8 mouse cellular contexts compared by ENCODE assay signal in genomic region chr7:28597642-28598446, GRCm38 (mm10). TPM values are rescaled to one million over a fixed set of nuclear protein-coding genes. Genes with fewer than 3 reads are reported as not detected.
DNase-seq lines count a peak whose midpoint lies in the region; ATAC-seq and TF ChIP-seq lines count a peak whose summit lies in the region.

Gene Samd4b (minus strand): TSS chr7:28598144.
Gene Pak4 (minus strand): TSS chr7:28598185.

- TF ChIP-seq RAD21 in MEL (IDR thresholded peaks at IDR 0.05; ENCODE audit: low read depth, low read length), result no peak

- ATAC-seq in hematopoietic stem cell, adult 5-6 weeks (replicated peaks in 1 of 2; ENCODE audit: insufficient read depth in 1 of 2, low FRiP score in 2 of 2, low TSS enrichment in 1 of 2, low read depth in 1 of 2, poor library complexity in 2 of 2, severe bottlenecking in 2 of 2), result peak; percentile 92 to 97
- peak; percentile 96 for ATAC-seq in lung, embryonic 16.5 days (ENCODE audit: low read depth)

- H3K27me3 ChIP-seq in MEL (ENCODE audit: control insufficient read depth in 1 of 2, insufficient read depth in 2 of 2, low read length in 2 of 2), result no peaks in the 10 kb centered on the region
- H3K27me3 ChIP-seq in cerebellum, adult 2 months (ENCODE audit: control insufficient read depth, insufficient read depth, low read length), result no peaks in the 10 kb centered on the region
- no peaks in the 10 kb centered on the region for H3K27me3 ChIP-seq in lung, embryonic 16.5 days (ENCODE audit: control insufficient read depth, insufficient read depth, low read depth, low read length)

- peak; percentile 74 to 95; a peak in 3 of 4 replicates for TF ChIP-seq POLR2A in MEL (IDR thresholded peaks at IDR 0.05; ENCODE audit: control insufficient read depth in 1 of 2, insufficient read depth in 1 of 2, low read depth in 1 of 2, low read length in 2 of 2, poor library complexity in 1 of 2)
- TF ChIP-seq POLR2A in cerebellum, adult 2 months (IDR thresholded peaks at IDR 0.05; ENCODE audit: borderline replicate concordance, insufficient read depth, low read length), result peak; percentile 36; the same call in 1 of the 2 replicates

- DNase-seq in MEL (ENCODE audit: low read depth, low spot score), result peak; percentile 98
- DNase-seq in cerebellum, adult 2 months, result peak; percentile 99 to 100
- peak; percentile 97 for DNase-seq in forelimb bud, embryonic 11.5 days (ENCODE audit: low read depth, low spot score)
- peak; percentile 96 for DNase-seq in layer of hippocampus, adult 9-10 months (ENCODE audit: low spot score)
- peak; percentile 99 for DNase-seq in ovary, postnatal 10 days (ENCODE audit: low spot score)
- DNase-seq in thymus, postnatal 10 days (ENCODE audit: low spot score in 2 of 2), result peak; percentile 99 to 100

- under 1% methylated on average over 66 of the region's 66 CpGs for WGBS in cerebellum, adult 2 months
- WGBS in lung, embryonic 16.5 days, result under 1% methylated on average over 65 of the region's 66 CpGs

- H3K9me3 ChIP-seq in MEL (replicated peaks; ENCODE audit: insufficient read depth, low read length), result no peaks in the 10 kb centered on the region
- H3K9me3 ChIP-seq in lung, embryonic 16.5 days (ENCODE audit: control insufficient read depth, low read length), result no peaks in the 10 kb centered on the region

- H3K4me1 ChIP-seq in MEL (ENCODE audit: control insufficient read depth in 1 of 2, insufficient read depth in 2 of 2, low read length in 2 of 2), result peaks cover 4 to 10% of the 10 kb centered on the region in 2 experiments
- H3K4me1 ChIP-seq in cerebellum, adult 2 months (ENCODE audit: control insufficient read depth, insufficient read depth, low read length), result peaks cover 12% of the 10 kb centered on the region
- peaks cover 41% of the 10 kb centered on the region for H3K4me1 ChIP-seq in lung, embryonic 16.5 days (replicated peaks; ENCODE audit: control insufficient read depth, insufficient read depth, low read length)

- peak within 1 kb of the TSS; percentile 94 for H3K9ac ChIP-seq in MEL (ENCODE audit: control insufficient read depth, low read depth, low read length, poor library complexity, severe bottlenecking)
- H3K9ac ChIP-seq in lung, embryonic 16.5 days (ENCODE audit: low read length), result peak within 1 kb of the TSS; percentile 81

- H3K36me3 ChIP-seq in MEL (ENCODE audit: control insufficient read depth in 1 of 2, insufficient read depth in 2 of 2, low read length in 2 of 2), result peaks cover 0 to 11% of the 10 kb centered on the region in 2 experiments; a peak in 2 of 4 replicates
- H3K36me3 ChIP-seq in lung, embryonic 16.5 days (ENCODE audit: control insufficient read depth, insufficient read depth, low read length), result peaks cover 2% of the 10 kb centered on the region; the same call in 1 of the 2 replicates

- H3K27ac ChIP-seq in MEL (ENCODE audit: control insufficient read depth, low read depth, low read length), result peak within 1 kb of the TSS; percentile 45; the same call in 1 of the 2 replicates
- no peak within 1 kb of the TSS for H3K27ac ChIP-seq in cerebellum, adult 2 months (ENCODE audit: insufficient read depth, low read length)
- peak within 1 kb of the TSS; percentile 75 for H3K27ac ChIP-seq in lung, embryonic 16.5 days (ENCODE audit: low read length)

- peak within 1 kb of the TSS; percentile 78 for H3K4me2 ChIP-seq in lung, embryonic 16.5 days (ENCODE audit: low read depth, low read length)

- H3K4me3 ChIP-seq in MEL (ENCODE audit: control insufficient read depth in 1 of 2, insufficient read depth in 1 of 2, low read depth in 2 of 2, low read length in 2 of 2), result peak within 1 kb of the TSS; percentile 73 to 81
- H3K4me3 ChIP-seq in cerebellum, adult 2 months (replicated peaks; ENCODE audit: insufficient read depth, low read depth, low read length), result peak within 1 kb of the TSS; percentile 74
- H3K4me3 ChIP-seq in lung, embryonic 16.5 days (ENCODE audit: low read length), result peak within 1 kb of the TSS; percentile 58

- TF ChIP-seq CTCF in MEL (IDR thresholded peaks at IDR 0.05 in 2 of 3, conservative IDR thresholded peaks at IDR 0.05 in 1 of 3; ENCODE audit: control insufficient read depth in 1 of 3, insufficient read depth in 1 of 3, low read depth in 2 of 3, low read length in 3 of 3, poor library complexity in 1 of 3, severe bottlenecking in 1 of 3), result no peak
- TF ChIP-seq CTCF in cerebellum, adult 2 months (IDR thresholded peaks at IDR 0.05; ENCODE audit: borderline replicate concordance, insufficient read depth, low read depth, low read length), result no peak

- TF ChIP-seq EP300 in MEL (IDR thresholded peaks at IDR 0.05; ENCODE audit: low read depth in 1 of 2, low read length in 2 of 2), result 0 out of 4 replicates have a peak, but pooled peaks of 1 of the 2 experiments have one; percentile 28

- H3K79me2 ChIP-seq in MEL (ENCODE audit: control insufficient read depth, insufficient read depth, low read length, poor library complexity), result peaks cover 17% of the 10 kb centered on the region

TF ChIP-seq in MEL, 35 proteins besides CTCF, POLR2A, EP300 and RAD21 (continues in another document):
- TF ChIP-seq TAL1 (IDR thresholded peaks at IDR 0.05; ENCODE audit: low read length), result no peak
- TF ChIP-seq ELF1 (IDR thresholded peaks at IDR 0.05; ENCODE audit: low read depth, low read length), result peak; percentile 78
- no peak for TF ChIP-seq USF1 (IDR thresholded peaks at IDR 0.05; ENCODE audit: low read depth, low read length)
- TF ChIP-seq JUND (IDR thresholded peaks at IDR 0.05; ENCODE audit: low read depth, low read length), result no peak
- no peak for TF ChIP-seq ZC3H11A (IDR thresholded peaks at IDR 0.05; ENCODE audit: low read depth, low read length)
- no peak for TF ChIP-seq SMC3 (IDR thresholded peaks at IDR 0.05; ENCODE audit: low read depth, low read length)
- peak; percentile 73 for TF ChIP-seq MAZ (IDR thresholded peaks at IDR 0.05; ENCODE audit: low read depth, low read length)
- TF ChIP-seq NELFE (IDR thresholded peaks at IDR 0.05; ENCODE audit: low read depth, low read length), result peak; percentile 80
- TF ChIP-seq TCF12 (IDR thresholded peaks at IDR 0.05; ENCODE audit: low read depth, low read length), result peak; percentile 50; the same call in 1 of the 2 replicates
- peak; percentile 58; the same call in 1 of the 2 replicates for TF ChIP-seq ZMIZ1 (IDR thresholded peaks at IDR 0.05; ENCODE audit: low read depth, low read length)
- TF ChIP-seq E2F4 (IDR thresholded peaks at IDR 0.05; ENCODE audit: borderline replicate concordance, low read depth, low read length), result peak; percentile 30; the same call in 1 of the 2 replicates
- no peak for TF ChIP-seq POLR2AphosphoS5 (IDR thresholded peaks at IDR 0.05; ENCODE audit: borderline replicate concordance, low read depth, low read length)
- TF ChIP-seq USF2 (IDR thresholded peaks at IDR 0.05; ENCODE audit: borderline replicate concordance in 1 of 2, insufficient read depth in 1 of 2, low read depth in 1 of 2, low read length in 2 of 2), result no peak
- TF ChIP-seq MAX (IDR thresholded peaks at IDR 0.05; ENCODE audit: low read length), result no peak; the same call in 1 of the 2 replicates
- no peak for TF ChIP-seq CHD1 (IDR thresholded peaks at IDR 0.05; ENCODE audit: low read depth, low read length)
- TF ChIP-seq MAFK (IDR thresholded peaks at IDR 0.05; ENCODE audit: borderline replicate concordance, low read depth, low read length), result no peak
- no peak for TF ChIP-seq MEF2A (IDR thresholded peaks at IDR 0.05; ENCODE audit: extremely low read depth, insufficient replicate concordance, low read depth, low read length, poor library complexity, severe bottlenecking)
- peak; percentile 21; the same call in 1 of the 2 replicates for TF ChIP-seq NRF1 (IDR thresholded peaks at IDR 0.05; ENCODE audit: insufficient read depth, low read depth, low read length, poor library complexity, severe bottlenecking)
- no peak for TF ChIP-seq GABPA (IDR thresholded peaks at IDR 0.05; ENCODE audit: low read depth, low read length)
- no peak for TF ChIP-seq BHLHE40 (IDR thresholded peaks at IDR 0.05; ENCODE audit: borderline replicate concordance, low read depth, low read length)
- no peak for TF ChIP-seq UBTF (IDR thresholded peaks at IDR 0.05; ENCODE audit: borderline replicate concordance, insufficient read depth, low read depth, low read length)
- no peak for TF ChIP-seq ZNF384 (IDR thresholded peaks at IDR 0.05; ENCODE audit: low read depth, low read length)
- 0 out of 2 replicates have a peak, but pooled peaks have one; percentile 69 for TF ChIP-seq MYC (IDR thresholded peaks at IDR 0.05; ENCODE audit: low read depth, low read length)
- 0 out of 2 replicates have a peak, but pooled peaks have one; percentile 24 for TF ChIP-seq ETS1 (IDR thresholded peaks at IDR 0.05; ENCODE audit: low read depth, low read length)
- TF ChIP-seq RCOR1 (IDR thresholded peaks at IDR 0.05; ENCODE audit: low read depth, low read length), result peak; percentile 78
- 0 out of 2 replicates have a peak, but pooled peaks have one; percentile 31 for TF ChIP-seq TBP (IDR thresholded peaks at IDR 0.05; ENCODE audit: low read depth, low read length)
- no peak for TF ChIP-seq GATA1 (IDR thresholded peaks at IDR 0.05; ENCODE audit: low read depth, low read length)
- peak; percentile 80 for TF ChIP-seq HCFC1 (IDR thresholded peaks at IDR 0.05; ENCODE audit: low read depth, low read length)
- no peak for TF ChIP-seq CHD2 (IDR thresholded peaks at IDR 0.05; ENCODE audit: low read length)
- TF ChIP-seq KAT2A (conservative IDR thresholded peaks at IDR 0.05; ENCODE audit: low read depth, low read length), result no peak
- no peak for TF ChIP-seq POLR2AphosphoS2 (IDR thresholded peaks at IDR 0.05; ENCODE audit: low read length)
- peak; percentile 88 for TF ChIP-seq MXI1 (IDR thresholded peaks at IDR 0.05; ENCODE audit: low read depth, low read length)

RNA-seq across cellular contexts. Expression of gene Samd4b, which starts in this region (rescaled TPM):
- total RNA-seq in MEL (2012; rRNA removed), result 6.4 and 7.2 TPM in 2 replicates
- polyA plus RNA-seq in MEL (2012; ENCODE audit: insufficient read depth in 1 of 2, insufficient read length in 2 of 2, low read depth in 1 of 2, low replicate concordance in 2 of 2, missing spikeins in 1 of 2), result 10 to 100 TPM in 1 of 2 experiments, not detected in 1; 45.9 TPM
- 54.1 and 54.9 TPM in 2 replicates for polyA plus RNA-seq in cerebellum, adult 2 months (2012; rRNA removed)
- total RNA-seq in hematopoietic stem cell, adult 5-6 weeks (2017), result 5.2 and 6.3 TPM in 2 replicates
- 11.9 and 15.1 TPM in 2 replicates for polyA plus RNA-seq in lung, embryonic 16.5 days (2015; fragmentation: Nextera tagmentation; extraction: Ambion mirVana)

RNA-seq across cellular contexts. Expression of gene Pak4, which starts in this region (rescaled TPM):
- total RNA-seq in MEL (2012; rRNA removed), result 9.3 and 9.7 TPM in 2 replicates
- polyA plus RNA-seq in MEL (2012; ENCODE audit: insufficient read depth in 1 of 2, insufficient read length in 2 of 2, low read depth in 1 of 2, low replicate concordance in 2 of 2, missing spikeins in 1 of 2), result 10 to 100 TPM in 1 of 2 experiments, not detected in 1; 26.6 TPM
- 8.3 and 8.5 TPM in 2 replicates for polyA plus RNA-seq in cerebellum, adult 2 months (2012; rRNA removed)
- 7.0 and 10.4 TPM in 2 replicates for total RNA-seq in hematopoietic stem cell, adult 5-6 weeks (2017)
- polyA plus RNA-seq in lung, embryonic 16.5 days (2015; fragmentation: Nextera tagmentation; extraction: Ambion mirVana), result 58.2 and 60.5 TPM in 2 replicates
